Mouse (Mus musculus) forebrain, embryonic 10.5 days (tissue): ENCODE data around the gene Ptprd. TPM values are rescaled to one million over a fixed set of nuclear protein-coding genes. Genes with fewer than 3 reads are reported as not detected.

Experiments used
- DNase-seq: peaks from one replicate; pipeline ENCODE4 v3.0.0-alpha.2; 2017; ENCODE audit warnings: low spot score; ENCODE audit errors: extremely low spot score
- H3K27ac ChIP-seq: fragments of 300-500 bp; sonication (generic); 2 replicates; pipeline ENCODE4 v1.5.1; 2016; ENCODE audit warnings: mild to moderate bottlenecking
- H3K27me3 ChIP-seq: fragments of 300-500 bp; sonication (generic); 2 replicates; pipeline ENCODE4 v1.6.1; 2016; ENCODE audit warnings: mild to moderate bottlenecking; ENCODE audit not compliant: poor library complexity, severe bottlenecking
- H3K36me3 ChIP-seq: fragments of 300-500 bp; sonication (generic); replicated peaks from 2 replicates; pipeline ENCODE4 v1.6.1; 2016; ENCODE audit warnings: mild to moderate bottlenecking, moderate library complexity
- H3K4me1 ChIP-seq: fragments of 300-500 bp; sonication (generic); 2 replicates; pipeline ENCODE4 v1.6.1; 2016
- H3K4me3 ChIP-seq: fragments of 300-500 bp; sonication (generic); 2 replicates; pipeline ENCODE4 v1.5.1; 2016; ENCODE audit warnings: mild to moderate bottlenecking, moderate library complexity
- H3K9me3 ChIP-seq: fragments of 300-500 bp; sonication (generic); 2 replicates; pipeline ENCODE4 v1.6.1; 2016; ENCODE audit warnings: mild to moderate bottlenecking, moderate library complexity
- WGBS: fragments of 180-500 bp; shearing (Covaris S2); methylation state at CpG from one replicate; pipeline ENCODE4 v1.1.7; 2016; 5-methylcytosine and 5-hydroxymethylcytosine counted together
- polyA plus RNA-seq: library from polyadenylated mRNA; unstranded; fragments of >200 nt; fragmentation: Nextera tagmentation; extraction: Ambion mirVana; gene quantifications from 2 replicates; pipeline ENCODE4 v1.2.1, GENCODE M21; 2016

Gene Ptprd
- polyA plus RNA-seq, 1 experiment from 2014 or later = 12.2 TPM

DNA sequence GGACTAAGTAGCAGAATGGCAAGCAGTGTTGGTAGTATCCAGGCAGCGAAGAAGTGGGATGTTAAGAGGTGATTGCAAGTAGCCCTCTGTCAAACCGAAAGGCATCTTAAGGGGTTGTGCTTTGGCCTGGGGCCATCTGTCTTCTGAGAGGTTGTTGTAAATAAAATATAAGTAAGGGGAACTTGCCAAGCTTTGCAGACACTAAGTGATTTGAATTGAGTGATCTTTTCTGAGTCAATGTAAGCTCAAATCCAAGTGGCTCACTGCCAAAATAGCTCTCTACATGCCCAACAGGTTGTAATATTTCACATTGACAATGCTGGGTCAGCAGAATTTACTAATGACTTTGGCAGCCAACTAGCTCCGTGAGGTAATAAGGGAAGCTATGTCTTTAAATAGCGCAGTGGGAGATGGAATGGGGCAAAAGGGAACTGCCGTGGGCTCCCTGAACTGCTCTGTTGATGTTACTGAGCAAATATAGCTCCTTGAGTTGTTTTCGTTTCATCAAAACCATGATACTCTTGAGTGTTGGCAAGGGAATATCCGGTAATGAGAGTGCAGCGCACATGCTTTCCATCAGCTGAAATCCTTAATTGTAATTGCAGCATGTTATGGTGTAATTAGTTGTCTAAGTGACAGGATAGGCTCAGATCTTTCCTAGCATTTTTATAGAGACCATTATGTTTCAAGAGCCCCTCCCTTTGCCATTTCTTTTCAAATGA is 952.4 kb downstream of the Ptprd start:
- WGBS = 93% methylated on average over 8 of the region's 8 CpGs
- H3K36me3 ChIP-seq = no peaks in the 10 kb centered on the region

GRCm38 (mm10) chr4:77251188-77251587 is 960.6 kb downstream of the Ptprd start:
- Histone ChIP-seq H3K9me3 (no peaks in the 10 kb centered on the region), H3K27ac (no peak overlapping the region), H3K36me3 (no peaks in the 10 kb centered on the region), H3K4me1 (no peaks in the 10 kb centered on the region), H3K27me3 (no peaks in the 10 kb centered on the region), H3K4me3 (no peak overlapping the region)
- no peak for DNase-seq
- 81% methylated on average over 4 of the region's 4 CpGs for WGBS

More for the DNA sequence above, 952.4 kb downstream of the Ptprd start:
- no peak overlapping the region for H3K4me3 ChIP-seq
- DNase-seq = no peak
- H3K9me3 ChIP-seq = no peaks in the 10 kb centered on the region
- no peaks in the 10 kb centered on the region for H3K27me3 ChIP-seq
- H3K27ac ChIP-seq = no peak overlapping the region
- no peaks in the 10 kb centered on the region for H3K4me1 ChIP-seq

- no peaks in the 10 kb centered on the region for H3K9me3 ChIP-seq
- H3K27ac ChIP-seq = no peak overlapping the region
- no peaks in the 10 kb centered on the region for H3K27me3 ChIP-seq
- WGBS = 37% methylated on average over 1 of the region's 1 CpGs
- H3K4me3 ChIP-seq = no peak overlapping the region
- no peaks in the 10 kb centered on the region for H3K36me3 ChIP-seq
- DNase-seq = no peak
- no peaks in the 10 kb centered on the region for H3K4me1 ChIP-seq
These were observed 962.0 kb downstream of the Ptprd start for GRCm38 (mm10) chr4:77249801-77250200.

- Histone ChIP-seq H3K4me3 (no peak overlapping the region), H3K36me3 (no peaks in the 10 kb centered on the region), H3K27ac (no peak overlapping the region), H3K9me3 (no peaks in the 10 kb centered on the region), H3K4me1 (no peaks in the 10 kb centered on the region), H3K27me3 (no peaks in the 10 kb centered on the region)
- WGBS = 87% methylated on average over 1 of the region's 1 CpGs
- no peak for DNase-seq
These were observed 962.8 kb downstream of the Ptprd start for GRCm38 (mm10) chr4:77248918-77249317.

GRCm38 (mm10) chr4:77241852-77242455 is 969.8 kb downstream of the Ptprd start:
- DNase-seq = no peak
- Histone ChIP-seq H3K36me3 (no peaks in the 10 kb centered on the region), H3K4me1 (no peaks in the 10 kb centered on the region), H3K4me3 (no peak overlapping the region), H3K27me3 (no peaks in the 10 kb centered on the region), H3K9me3 (no peaks in the 10 kb centered on the region), H3K27ac (no peak overlapping the region)
- WGBS = 80% methylated on average over 6 of the region's 6 CpGs

DNA sequence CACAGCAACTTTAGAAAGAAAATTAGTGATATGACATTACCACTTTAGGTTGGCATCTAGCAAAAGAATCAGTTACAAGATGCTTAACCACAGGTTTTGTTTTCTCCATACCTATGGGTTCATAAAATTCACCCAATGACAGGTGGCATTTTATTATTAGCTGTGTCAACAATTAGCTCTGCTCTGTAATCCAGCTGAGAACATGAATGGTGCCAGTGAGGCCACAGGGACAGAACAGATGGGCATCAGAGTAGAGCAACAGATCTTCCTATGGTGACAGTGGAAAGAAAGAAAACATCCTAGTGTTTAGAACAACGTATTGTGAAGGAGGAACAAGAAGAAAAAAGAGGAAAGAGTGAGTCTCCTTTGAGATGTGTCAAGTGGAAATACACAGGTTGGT is 973.6 kb downstream of the Ptprd start:
- Histone ChIP-seq H3K36me3 (no peaks in the 10 kb centered on the region), H3K4me3 (no peak overlapping the region), H3K27ac (no peak overlapping the region), H3K9me3 (no peaks in the 10 kb centered on the region), H3K4me1 (no peaks in the 10 kb centered on the region), H3K27me3 (no peaks in the 10 kb centered on the region)
- 73% methylated on average over 1 of the region's 1 CpGs for WGBS
- no peak for DNase-seq

DNA sequence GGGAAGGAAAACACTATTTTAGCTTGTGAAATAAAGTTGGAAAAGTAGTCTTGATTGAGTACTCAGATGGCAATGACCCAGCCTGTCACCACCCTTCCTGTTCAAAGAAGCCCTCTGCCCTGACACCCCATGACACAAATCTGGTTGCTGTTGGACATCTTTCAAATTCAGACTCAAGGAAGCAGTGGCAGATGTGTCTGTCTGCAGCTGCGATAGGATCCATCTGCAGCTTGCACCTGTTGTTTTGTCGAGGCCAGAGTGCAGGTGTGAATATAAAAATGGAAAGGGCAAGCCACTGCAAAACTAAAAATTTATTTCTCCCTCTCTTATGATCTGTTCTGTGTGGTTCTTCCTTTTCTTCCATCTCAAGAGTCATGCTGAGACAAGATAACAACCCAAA is 978.5 kb downstream of the Ptprd start:
- no peaks in the 10 kb centered on the region for H3K9me3 ChIP-seq
- no peaks in the 10 kb centered on the region for H3K27me3 ChIP-seq
- no peak overlapping the region for H3K4me3 ChIP-seq
- no peak for DNase-seq
- no peak overlapping the region for H3K27ac ChIP-seq
- no peaks in the 10 kb centered on the region for H3K4me1 ChIP-seq
- WGBS = 81% methylated on average over 2 of the region's 2 CpGs
- H3K36me3 ChIP-seq = no peaks in the 10 kb centered on the region

- Histone ChIP-seq H3K36me3 (no peaks in the 10 kb centered on the region), H3K9me3 (no peaks in the 10 kb centered on the region), H3K27ac (no peak overlapping the region), H3K27me3 (no peaks in the 10 kb centered on the region), H3K4me3 (no peak overlapping the region), H3K4me1 (no peaks in the 10 kb centered on the region)
- no peak for DNase-seq
- WGBS = 90% methylated on average over 8 of the region's 8 CpGs
These were observed 1042.9 kb downstream of the Ptprd start for GRCm38 (mm10) chr4:77168866-77169265.

DNA sequence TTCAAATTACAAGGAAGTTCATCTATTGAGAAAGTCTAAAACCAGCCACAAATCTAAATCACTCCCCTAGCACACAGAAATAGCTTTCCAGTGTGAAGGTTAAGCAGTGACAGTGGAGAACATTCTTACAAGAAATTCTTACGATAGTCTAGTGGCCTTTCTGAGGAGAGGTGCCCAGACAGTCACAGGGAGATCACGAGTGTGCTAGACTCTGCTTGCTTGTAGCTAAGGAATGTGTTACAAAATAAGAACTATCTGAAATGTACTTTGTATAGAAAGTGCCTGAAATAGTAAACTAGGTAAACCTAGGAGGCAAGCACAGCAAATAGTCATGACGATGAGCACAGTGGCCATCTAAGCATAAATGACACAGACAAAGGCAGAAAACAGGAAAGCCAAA is 1054.2 kb downstream of the Ptprd start:
- no peak for DNase-seq
- 89% methylated on average over 3 of the region's 3 CpGs for WGBS
- no peak overlapping the region for H3K27ac ChIP-seq
- H3K27me3 ChIP-seq = no peaks in the 10 kb centered on the region
- H3K36me3 ChIP-seq = no peaks in the 10 kb centered on the region
- no peak overlapping the region for H3K4me3 ChIP-seq
- no peaks in the 10 kb centered on the region for H3K9me3 ChIP-seq
- no peaks in the 10 kb centered on the region for H3K4me1 ChIP-seq

- Histone ChIP-seq H3K36me3 (no peaks in the 10 kb centered on the region), H3K9me3 (no peaks in the 10 kb centered on the region), H3K27ac (no peak overlapping the region), H3K4me3 (no peak overlapping the region), H3K27me3 (no peaks in the 10 kb centered on the region), H3K4me1 (no peaks in the 10 kb centered on the region)
- WGBS = 92% methylated on average over 2 of the region's 2 CpGs
- DNase-seq = no peak
These were observed 1056.2 kb downstream of the Ptprd start for GRCm38 (mm10) chr4:77155561-77155960.

GRCm38 (mm10) chr4:77155037-77155436 is 1056.7 kb downstream of the Ptprd start:
- WGBS = 84% methylated on average over 1 of the region's 1 CpGs
- H3K4me3 ChIP-seq = no peak overlapping the region
- H3K36me3 ChIP-seq = no peaks in the 10 kb centered on the region
- H3K27me3 ChIP-seq = no peaks in the 10 kb centered on the region
- no peaks in the 10 kb centered on the region for H3K9me3 ChIP-seq
- H3K4me1 ChIP-seq = no peaks in the 10 kb centered on the region
- no peak for DNase-seq
- H3K27ac ChIP-seq = no peak overlapping the region

- H3K27me3 ChIP-seq = no peaks in the 10 kb centered on the region
- 95% methylated on average over 2 of the region's 2 CpGs for WGBS
- no peaks in the 10 kb centered on the region for H3K9me3 ChIP-seq
- H3K4me1 ChIP-seq = no peaks in the 10 kb centered on the region
- no peak for DNase-seq
- H3K27ac ChIP-seq = no peak overlapping the region
- H3K36me3 ChIP-seq = no peaks in the 10 kb centered on the region
- H3K4me3 ChIP-seq = no peak overlapping the region
These were observed 1086.9 kb downstream of the Ptprd start for GRCm38 (mm10) chr4:77124852-77125251.

GRCm38 (mm10) chr4:77110894-77111293 is 1100.9 kb downstream of the Ptprd start:
- H3K4me1 ChIP-seq = 0 out of 2 replicates have a peak, but pooled peaks cover 1% of the 10 kb centered on the region
- H3K27ac ChIP-seq = no peak overlapping the region
- no peak overlapping the region for H3K4me3 ChIP-seq
- no peak for DNase-seq
- H3K27me3 ChIP-seq = no peaks in the 10 kb centered on the region
- no peaks in the 10 kb centered on the region for H3K9me3 ChIP-seq
- 86% methylated on average over 1 of the region's 1 CpGs for WGBS
- H3K36me3 ChIP-seq = no peaks in the 10 kb centered on the region
